Mouse (Mus musculus) lung, embryonic 14.5 days (tissue): ENCODE data around the gene Sdhc. TPM values are rescaled to one million over a fixed set of nuclear protein-coding genes. Genes with fewer than 3 reads are reported as not detected.
A peak's percentile ranks its signal among the peaks of the same experiment; 100 is the strongest.

Experiments
- ATAC-seq: fragments of 200-750 bp; cut with Nextera tagmentation; 2 replicates; pipeline ENCODE4 v1.8.0; 2017; ENCODE audit warnings: mild to moderate bottlenecking, moderate TSS enrichment, moderate library complexity; ENCODE audit not compliant: insufficient read depth
- DNase-seq: peaks from one replicate; pipeline ENCODE4 v3.0.0-alpha.2; 2015
- H3K27ac ChIP-seq: fragments of 300-500 bp; sonication (generic); 2 replicates; pipeline ENCODE4 v1.5.1; 2014; ENCODE audit warnings: low read depth, mild to moderate bottlenecking, moderate library complexity
- H3K27me3 ChIP-seq: fragments of 300-500 bp; sonication (generic); 2 replicates; pipeline ENCODE4 v1.6.1; 2014; ENCODE audit warnings: low read length, control low read depth; ENCODE audit not compliant: insufficient read depth
- H3K36me3 ChIP-seq: fragments of 300-500 bp; sonication (generic); 2 replicates; pipeline ENCODE4 v1.6.1; 2014; ENCODE audit warnings: control low read depth; ENCODE audit not compliant: insufficient read depth
- H3K4me1 ChIP-seq: fragments of 300-500 bp; sonication (generic); 2 replicates; pipeline ENCODE4 v1.6.1; 2014; ENCODE audit warnings: antibody characterized with exemption, control low read depth; ENCODE audit not compliant: insufficient read depth
- H3K4me2 ChIP-seq: fragments of 300-500 bp; sonication (generic); 2 replicates; pipeline ENCODE4 v1.6.1; 2014; ENCODE audit warnings: mild to moderate bottlenecking
- H3K4me3 ChIP-seq: fragments of 300-500 bp; sonication (generic); 2 replicates; pipeline ENCODE4 v1.5.1; 2014; ENCODE audit warnings: low read depth, low read length
- H3K9ac ChIP-seq: fragments of 300-500 bp; sonication (generic); 2 replicates; pipeline ENCODE4 v1.6.1; 2014
- H3K9me3 ChIP-seq: fragments of 300-500 bp; sonication (generic); 2 replicates; pipeline ENCODE4 v1.6.1; 2016; ENCODE audit warnings: low read depth, low read length, control low read depth
- CTCF ChIP-seq: IDR thresholded peaks from 2 replicates; pipeline ENCODE4 v1.5.1; 2016; ENCODE audit warnings: antibody characterized with exemption, low read depth
- WGBS: fragments of 180-500 bp; shearing (Covaris S2); extraction: QIAGEN DNeasy Blood & Tissue Kit; methylation state at CpG from one replicate; pipeline ENCODE4 v1.1.7; 2014; 5-methylcytosine and 5-hydroxymethylcytosine counted together
- polyA plus RNA-seq: library from polyadenylated mRNA; unstranded; fragments of >200 nt; fragmentation: Nextera tagmentation; extraction: Ambion mirVana; gene quantifications from 2 replicates; pipeline ENCODE4 v1.2.1, GENCODE M21; 2014

Sdhc gene
- polyA plus RNA-seq, 1 experiment from 2014 or later: 281 TPM

DNA sequence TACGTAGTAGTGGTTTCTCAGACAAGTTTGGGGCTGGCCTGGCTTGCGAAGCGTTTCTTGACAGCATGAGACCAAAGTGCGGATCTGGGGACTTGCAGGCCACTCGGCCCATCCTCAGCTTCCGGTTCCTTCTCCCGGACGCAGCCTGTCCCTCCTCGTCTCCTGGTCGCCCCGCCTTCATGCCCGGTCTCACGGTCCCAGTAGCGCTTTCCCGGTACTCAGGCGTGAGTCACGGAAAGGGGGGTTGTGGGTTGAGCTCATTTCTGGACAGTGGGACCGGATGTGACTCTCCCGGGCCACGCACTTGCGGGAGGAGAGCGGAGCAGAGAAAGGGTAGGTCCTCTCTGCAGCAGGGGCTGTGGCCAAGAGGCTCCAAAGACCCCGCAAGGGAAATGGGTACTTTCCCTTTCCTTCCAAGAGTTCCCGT, 36.5 kb downstream of the Sdhc start, which contains the start of gene Cfap126:
TSS of gene Cfap126 (plus strand) at position 46 of the 427 bp plus-strand sequence.
- TF ChIP-seq CTCF: no peak
- peak within 1 kb of the TSS; percentile 64 for H3K9ac ChIP-seq
- ATAC-seq: peak; percentile 52
- peak; percentile 81 for DNase-seq
- H3K4me3 ChIP-seq: peak within 1 kb of the TSS; percentile 42
- H3K9me3 ChIP-seq: no peaks in the 10 kb centered on the region
- H3K4me1 ChIP-seq: no peaks in the 10 kb centered on the region; the same call in 1 of the 2 replicates
- H3K4me2 ChIP-seq: peak within 1 kb of the TSS; percentile 69
- H3K36me3 ChIP-seq: no peaks in the 10 kb centered on the region
- no peaks in the 10 kb centered on the region for H3K27me3 ChIP-seq
- peak within 1 kb of the TSS; percentile 92 for H3K27ac ChIP-seq
- WGBS: 1% methylated on average over 24 of the region's 24 CpGs

GRCm38 (mm10) chr1:171112986-171113385, 37.4 kb downstream of the Sdhc start:
- Histone ChIP-seq H3K9me3 (no peaks in the 10 kb centered on the region), H3K27ac (no peak overlapping the region), H3K9ac (no peak overlapping the region), H3K36me3 (no peaks in the 10 kb centered on the region), H3K4me2 (peak overlapping the region; percentile 69), H3K27me3 (no peaks in the 10 kb centered on the region), H3K4me3 (no peak overlapping the region), H3K4me1 (no peaks in the 10 kb centered on the region; the same call in 1 of the 2 replicates)
- TF ChIP-seq CTCF: no peak
- DNase-seq: no peak
- no peak for ATAC-seq
- WGBS: 66% methylated on average over 4 of the region's 4 CpGs

DNA sequence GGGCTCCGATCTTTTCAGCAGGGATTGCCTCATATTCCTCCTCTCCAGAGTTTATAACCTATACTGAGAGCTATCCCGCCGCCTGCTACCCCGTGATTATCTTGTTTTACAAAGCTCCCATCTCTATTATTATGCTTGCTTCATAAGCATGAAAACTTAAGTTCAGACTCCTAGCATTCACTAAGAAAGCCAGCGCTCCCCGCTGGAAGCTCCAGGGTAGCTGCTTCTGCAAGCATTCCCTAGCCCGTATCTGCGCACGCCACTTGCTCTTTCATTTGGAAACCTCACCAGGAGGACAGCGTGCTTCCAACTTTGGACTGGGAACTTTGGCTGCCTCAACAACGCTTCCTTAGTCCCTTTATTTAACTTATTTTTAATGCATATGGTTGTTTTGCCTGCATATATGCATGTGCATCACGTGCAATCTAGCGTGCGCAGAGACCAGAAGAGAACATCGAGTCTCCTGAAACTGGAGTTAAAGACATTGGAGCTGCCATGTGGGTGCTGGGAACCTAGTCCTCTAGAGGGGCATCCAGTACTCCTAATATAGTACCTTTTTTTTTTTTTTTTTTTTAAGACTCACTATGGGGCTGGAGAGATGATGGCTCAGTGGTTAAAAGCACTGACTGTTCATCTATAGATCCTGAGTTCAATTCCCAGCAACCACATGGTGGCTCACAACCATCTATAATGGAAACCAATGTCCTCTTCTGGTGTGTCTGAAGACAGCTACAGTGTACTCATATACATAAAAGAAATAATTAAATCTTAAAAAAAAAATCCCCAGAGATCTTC, 38.4 kb downstream of the Sdhc start:
- Histone ChIP-seq H3K4me3 (peak overlapping the region; percentile 47), H3K36me3 (no peaks in the 10 kb centered on the region), H3K4me1 (no peaks in the 10 kb centered on the region; the same call in 1 of the 2 replicates), H3K4me2 (peak overlapping the region; percentile 68), H3K9ac (peak overlapping the region; percentile 46), H3K9me3 (no peaks in the 10 kb centered on the region), H3K27ac (peak overlapping the region; percentile 71), H3K27me3 (no peaks in the 10 kb centered on the region)
- DNase-seq (peak; percentile 83), ATAC-seq (no peak; the same call in 1 of the 2 replicates)
- WGBS: 3% methylated on average over 15 of the region's 15 CpGs
- TF ChIP-seq CTCF: 0 out of 2 replicates have a peak, but pooled peaks have one; percentile 12

GRCm38 (mm10) chr1:171111020-171111780, 39.2 kb downstream of the Sdhc start:
- DNase-seq (peak; percentile 97), ATAC-seq (peak; percentile 90)

DNA sequence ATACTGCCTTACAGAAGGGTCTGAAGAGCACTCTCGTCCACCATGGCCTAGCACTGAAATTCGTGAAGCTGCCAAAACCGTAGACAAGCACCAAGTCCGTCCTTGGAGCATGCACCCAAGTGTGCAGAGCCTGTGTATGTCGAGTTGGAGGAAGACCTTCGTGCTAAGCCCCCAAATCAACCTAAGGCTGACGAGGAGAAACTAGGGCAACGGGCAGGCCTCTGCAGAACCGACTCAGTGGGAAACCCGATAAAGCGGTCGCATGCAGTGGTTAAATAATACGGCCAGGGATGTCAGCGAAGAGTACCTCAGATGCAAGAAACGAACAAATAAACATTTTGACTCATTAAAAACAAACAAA, 39.8 kb downstream of the Sdhc start:
- Histone ChIP-seq H3K27ac (peak overlapping the region; percentile 51; the same call in 1 of the 2 replicates), H3K27me3 (no peaks in the 10 kb centered on the region), H3K9ac (peak overlapping the region; percentile 46), H3K4me2 (peak overlapping the region; percentile 68), H3K36me3 (no peaks in the 10 kb centered on the region), H3K4me1 (no peaks in the 10 kb centered on the region; the same call in 1 of the 2 replicates), H3K9me3 (no peaks in the 10 kb centered on the region), H3K4me3 (peak overlapping the region; percentile 47)
- ATAC-seq: peak; percentile 35
- DNase-seq: no peak
- no peak for TF ChIP-seq CTCF
- 11% methylated on average over 15 of the region's 15 CpGs for WGBS

More at GRCm38 (mm10) chr1:171111020-171111780, 39.2 kb downstream of the Sdhc start:
- Histone ChIP-seq H3K9ac (peak overlapping the region; percentile 46), H3K9me3 (no peaks in the 10 kb centered on the region), H3K4me2 (peak overlapping the region; percentile 68), H3K27me3 (no peaks in the 10 kb centered on the region), H3K4me1 (no peaks in the 10 kb centered on the region; the same call in 1 of the 2 replicates), H3K36me3 (no peaks in the 10 kb centered on the region), H3K4me3 (peak overlapping the region; percentile 47), H3K27ac (peak overlapping the region; percentile 71)
- peak; percentile 96 for TF ChIP-seq CTCF
- under 1% methylated on average over 38 of the region's 38 CpGs for WGBS

- no peak overlapping the region for H3K4me2 ChIP-seq
- no peak overlapping the region for H3K4me3 ChIP-seq
- H3K27ac ChIP-seq: no peak overlapping the region
- no peaks in the 10 kb centered on the region for H3K27me3 ChIP-seq
- TF ChIP-seq CTCF: no peak
- no peaks in the 10 kb centered on the region; the same call in 1 of the 2 replicates for H3K4me1 ChIP-seq
- ATAC-seq (no peak), DNase-seq (no peak)
- H3K36me3 ChIP-seq: no peaks in the 10 kb centered on the region
- no peak overlapping the region for H3K9ac ChIP-seq
- 42% methylated on average over 9 of the region's 9 CpGs for WGBS
- no peaks in the 10 kb centered on the region for H3K9me3 ChIP-seq
Measured at GRCm38 (mm10) chr1:171109620-171110019, 40.8 kb downstream of the Sdhc start.

- WGBS: 67% methylated on average over 6 of the region's 6 CpGs
- TF ChIP-seq CTCF: no peak
Measured at GRCm38 (mm10) chr1:171105226-171105625, 45.2 kb downstream of the Sdhc start.

More at GRCm38 (mm10) chr1:171105226-171105625, 45.2 kb downstream of the Sdhc start:
- ATAC-seq (no peak), DNase-seq (no peak)
- no peaks in the 10 kb centered on the region for H3K36me3 ChIP-seq
- H3K4me3 ChIP-seq: no peak overlapping the region
- no peak overlapping the region for H3K4me2 ChIP-seq
- no peaks in the 10 kb centered on the region for H3K9me3 ChIP-seq
- no peak overlapping the region for H3K9ac ChIP-seq
- H3K27ac ChIP-seq: no peak overlapping the region
- H3K27me3 ChIP-seq: no peaks in the 10 kb centered on the region
- H3K4me1 ChIP-seq: no peaks in the 10 kb centered on the region
